Mouse (Mus musculus) ES-E14 (cell line): ENCODE results near the gene Gpam.

ENCODE experiments used
- CHD2 ChIP-seq: IDR thresholded peaks from 2 replicates; pipeline ENCODE4 v1.6.1; 2014; ENCODE audit warnings: mild to moderate bottlenecking, low read depth, low read length, inconsistent platforms
- HCFC1 ChIP-seq: IDR thresholded peaks from 2 replicates; pipeline ENCODE4 v1.6.1; 2012; ENCODE audit warnings: low read length, inconsistent platforms, borderline replicate concordance; ENCODE audit not compliant: insufficient read depth
- MAFK ChIP-seq: IDR thresholded peaks from 2 replicates; pipeline ENCODE4 v1.6.1; 2014; ENCODE audit warnings: mild to moderate bottlenecking, low read depth, low read length, inconsistent platforms; ENCODE audit not compliant: insufficient read depth

GRCm38 (mm10) chr19:55057483-55057882, 69.6 kb downstream of the Gpam start:
- TF ChIP-seq MAFK (no peak), CHD2 (no peak), HCFC1 (no peak)
